Mouse (Mus musculus) cerebellum, adult 11-12 months (tissue): Measurements from ENCODE around the gene Spsb1.

Experiments used
- DNase-seq: peaks from one replicate; pipeline ENCODE4 v3.0.0; 2022

Gene Spsb1

GRCm38 (mm10) chr4:149954893-149955439 lies at the start of gene Spsb1:
Gene Spsb1 (minus strand): TSS chr4:149955043.
- DNase-seq = peak; percentile 91

GRCm38 (mm10) chr4:150003641-150004040 lies 48.8 kb upstream of the Spsb1 start:
- no peak for DNase-seq

GRCm38 (mm10) chr4:150003021-150003580 lies 48.3 kb upstream of the Spsb1 start:
- DNase-seq = no peak

- DNase-seq = no peak
Observed at GRCm38 (mm10) chr4:150002021-150002528, 47.2 kb upstream of the Spsb1 start.

- DNase-seq = no peak
Observed at GRCm38 (mm10) chr4:150001221-150001860, 46.5 kb upstream of the Spsb1 start.

GRCm38 (mm10) chr4:149999931-150000555 lies 45.2 kb upstream of the Spsb1 start:
- peak; percentile 29 for DNase-seq

GRCm38 (mm10) chr4:149999510-149999900 lies 44.7 kb upstream of the Spsb1 start:
- DNase-seq = peak; percentile 42

GRCm38 (mm10) chr4:149998786-149999509 lies 44.1 kb upstream of the Spsb1 start:
- peak; percentile 77 for DNase-seq

- DNase-seq = peak; percentile 12
Observed at GRCm38 (mm10) chr4:149997999-149998398, 43.2 kb upstream of the Spsb1 start.

GRCm38 (mm10) chr4:149996440-149996839 lies 41.6 kb upstream of the Spsb1 start:
- DNase-seq = peak; percentile 35

- peak; percentile 24 for DNase-seq
Observed at GRCm38 (mm10) chr4:149995911-149996310, 41.1 kb upstream of the Spsb1 start.

- peak; percentile 57 for DNase-seq
Observed at GRCm38 (mm10) chr4:149994218-149994617, 39.4 kb upstream of the Spsb1 start.

GRCm38 (mm10) chr4:149992670-149993032 lies 37.8 kb upstream of the Spsb1 start:
- peak; percentile 54 for DNase-seq

- peak; percentile 66 for DNase-seq
Observed at GRCm38 (mm10) chr4:149991755-149992669, 37.2 kb upstream of the Spsb1 start.

- DNase-seq = peak; percentile 73
Observed at GRCm38 (mm10) chr4:149990954-149991633, 36.3 kb upstream of the Spsb1 start.

- peak; percentile 97 for DNase-seq
Observed at GRCm38 (mm10) chr4:149990212-149990953, 35.5 kb upstream of the Spsb1 start.

GRCm38 (mm10) chr4:149988931-149989556 lies 34.2 kb upstream of the Spsb1 start:
- peak; percentile 92 for DNase-seq

GRCm38 (mm10) chr4:149988301-149988700 lies 33.5 kb upstream of the Spsb1 start:
- DNase-seq = no peak

- DNase-seq = no peak
Observed at GRCm38 (mm10) chr4:149986671-149987417, 32.0 kb upstream of the Spsb1 start.
